44 mouse cellular contexts compared by ENCODE assay signal in the genomic region with DNA sequence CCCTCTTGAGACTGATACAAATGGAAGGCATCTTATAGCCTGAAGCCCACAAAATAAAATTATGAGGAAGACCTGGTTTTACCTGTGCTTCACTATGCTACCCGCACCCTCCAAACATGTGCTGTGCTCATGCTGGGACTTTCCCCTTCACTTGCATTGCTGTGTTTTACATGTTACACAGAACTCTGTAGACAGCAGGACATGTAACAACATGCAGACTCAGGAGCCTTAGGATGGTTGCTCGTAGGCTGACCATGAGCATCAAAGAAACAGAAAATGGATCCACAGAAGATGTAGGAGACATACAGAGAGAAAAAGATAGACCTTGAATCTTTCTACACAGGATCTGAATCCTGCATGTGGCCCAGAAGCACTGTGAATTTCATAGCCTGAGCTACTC. TPM values are rescaled to one million over a fixed set of nuclear protein-coding genes. Genes with fewer than 3 reads are reported as not detected.
"Had no signal": no experiment of that assay in that cellular context is flagged by ENCODE, and none has a peak within 500 bp of the region (broad histone marks: within the 10 kb centered on the region; RNA-seq: fewer than 3 reads in every experiment).

No protein-coding gene starts in this region.

- H3K27me3 ChIP-seq: heart, embryonic 12.5 days; hindbrain, embryonic 13.5 days; hindbrain, embryonic 15.5 days; intestine, embryonic 15.5 days; limb, embryonic 13.5 days; limb, embryonic 15.5 days; liver, embryonic 12.5 days had no signal

- DNase-seq: gastrocnemius, adult 2 months; gastrocnemius, postnatal 10 days; gastrocnemius, postnatal 25 days; heart, adult 18-20 months; heart, postnatal 10 days; heart, postnatal 4 days; kidney, adult 18-20 months; kidney, adult 8-10 months; kidney, postnatal 10 days; kidney, postnatal 25 days; layer of hippocampus, adult 9-11 months; layer of hippocampus, postnatal 36 days had no signal

- H3K4me2 ChIP-seq: heart, embryonic 12.5 days; hindbrain, embryonic 13.5 days; hindbrain, embryonic 15.5 days; intestine, embryonic 15.5 days; limb, embryonic 13.5 days; limb, embryonic 15.5 days; liver, embryonic 12.5 days had no signal

- H3K9ac ChIP-seq: heart, embryonic 12.5 days; hindbrain, embryonic 13.5 days; hindbrain, embryonic 15.5 days; intestine, embryonic 15.5 days; limb, embryonic 13.5 days; limb, embryonic 15.5 days; liver, embryonic 12.5 days; liver, embryonic 14.5 days had no signal

- H3K4me3 ChIP-seq: gastrocnemius, adult 2 months; heart, embryonic 10.5 days; heart, embryonic 12.5 days; hindbrain, embryonic 10.5 days; hindbrain, embryonic 13.5 days; hindbrain, embryonic 15.5 days; intestine, embryonic 15.5 days; limb, embryonic 13.5 days; limb, embryonic 15.5 days; liver, embryonic 12.5 days had no signal

- H3K36me3 ChIP-seq: heart, embryonic 10.5 days; heart, embryonic 12.5 days; hindbrain, embryonic 10.5 days; hindbrain, embryonic 13.5 days; hindbrain, embryonic 15.5 days; intestine, embryonic 15.5 days; limb, embryonic 13.5 days; limb, embryonic 15.5 days; liver, embryonic 12.5 days had no signal

- H3K4me1 ChIP-seq: heart, embryonic 10.5 days; heart, embryonic 12.5 days; hindbrain, embryonic 10.5 days; hindbrain, embryonic 13.5 days; hindbrain, embryonic 15.5 days; intestine, embryonic 15.5 days; limb, embryonic 13.5 days; limb, embryonic 15.5 days; liver, embryonic 12.5 days had no signal

- H3K27ac ChIP-seq: gastrocnemius, adult 2 months; heart, embryonic 10.5 days; hindbrain, embryonic 10.5 days; hindbrain, embryonic 13.5 days; hindbrain, embryonic 15.5 days; intestine, embryonic 15.5 days; limb, embryonic 13.5 days; limb, embryonic 15.5 days; liver, embryonic 12.5 days; liver, embryonic 14.5 days had no signal

- ATAC-seq: inflammation-experienced regulatory T-cells, adult 6 months; intestine, embryonic 15.5 days; intestine, postnatal 0 days; liver, embryonic 12.5 days had no signal

- H3K9me3 ChIP-seq: heart, embryonic 10.5 days; heart, embryonic 12.5 days; hindbrain, embryonic 10.5 days; hindbrain, embryonic 13.5 days; hindbrain, embryonic 15.5 days; intestine, embryonic 15.5 days; limb, embryonic 13.5 days; limb, embryonic 15.5 days; liver, embryonic 12.5 days had no signal

RNA-seq across cellular contexts. Expression of a gene that starts 29.2 kb away (rescaled TPM):
- total RNA-seq: gastrocnemius, adult 2 months; gastrocnemius, postnatal 10 days; gastrocnemius, postnatal 25 days; gastrocnemius, postnatal 4 days; granulocyte monocyte progenitor cell, adult 5-6 weeks; heart, adult 18-20 months; heart, adult 8-10 months; heart, postnatal 10 days; heart, postnatal 25 days; heart, postnatal 4 days; layer of hippocampus, adult 18-20 months; layer of hippocampus, adult 8-10 months; layer of hippocampus, postnatal 14 days; layer of hippocampus, postnatal 36 days; left cerebral cortex, adult 18-20 months; left cerebral cortex, adult 8-10 months; left cerebral cortex, postnatal 10 days; left cerebral cortex, postnatal 25 days; left cerebral cortex, postnatal 4 days; liver, adult 2 months had no signal
- polyA plus RNA-seq: heart, embryonic 10.5 days; heart, embryonic 12.5 days; heart, embryonic 14.5 days; heart, embryonic 16.5 days; hindbrain, embryonic 10.5 days; hindbrain, embryonic 13.5 days; hindbrain, embryonic 15.5 days; inflammation-experienced regulatory T-cells, adult 6 months; intestine, embryonic 15.5 days; intestine, postnatal 0 days; kidney, embryonic 14.5 days; kidney, embryonic 16.5 days; large intestine, adult 2 months; limb, embryonic 11.5 days; limb, embryonic 13.5 days; limb, embryonic 15.5 days; liver, adult 2 months; liver, embryonic 12.5 days; liver, embryonic 14.5 days; liver, embryonic 16.5 days had no signal
